Mouse (Mus musculus): ENCODE results near the gene Ifnlr1. TPM values are rescaled to one million over a fixed set of nuclear protein-coding genes. Genes with fewer than 3 reads are reported as not detected.

Gene Ifnlr1
- polyA plus RNA-seq, 1 experiment from 2014 or later = 0.24 TPM

DNA sequence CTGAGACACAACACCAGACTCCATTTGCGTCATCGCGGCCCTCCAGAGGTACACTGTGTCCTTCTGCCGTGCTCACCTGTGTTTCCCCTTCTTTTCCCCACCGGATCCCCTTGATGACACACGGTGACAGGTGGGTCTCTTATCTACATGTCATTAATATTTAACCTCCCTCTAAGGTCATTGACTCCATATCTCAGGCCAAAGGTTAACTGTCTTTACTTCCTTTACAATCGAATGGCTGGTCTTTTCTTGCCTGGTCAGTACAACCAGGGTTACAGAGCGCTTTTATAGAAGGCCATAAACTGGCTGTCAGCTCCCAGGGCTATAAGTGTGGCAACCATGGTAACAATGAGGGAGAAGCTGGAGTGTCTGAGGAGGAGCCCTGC, 66.7 kb downstream of the Ifnlr1 start:
- Histone ChIP-seq H3K4me1 (no peaks in the 10 kb centered on the region), H3K36me3 (no peaks in the 10 kb centered on the region), H3K4me2 (replicated peaks) (no peak overlapping the region), H3K9me3 (0 out of 2 replicates have a peak, but pooled peaks cover 2% of the 10 kb centered on the region), H3K27me3 (no peaks in the 10 kb centered on the region), H3K9ac (replicated peaks) (no peak overlapping the region), H3K4me3 (no peak overlapping the region), H3K27ac (replicated peaks) (no peak overlapping the region)
- 92% methylated on average over 8 of the region's 8 CpGs for WGBS
- ATAC-seq (replicated peaks) = no peak

Other genes starting within 250 kb of the Ifnlr1 start
- 0.18 TPM in 1 of 2 replicates, not detected in the other for gene Stpg1, start 191.5 kb upstream of the Ifnlr1 start, polyA plus RNA-seq (2015; fragmentation: Nextera tagmentation; extraction: Ambion mirVana)
- gene Nipal3, start 191.2 kb upstream of the Ifnlr1 start, polyA plus RNA-seq (2015; fragmentation: Nextera tagmentation; extraction: Ambion mirVana) = 4.3 and 6.6 TPM in 2 replicates
- 0.53 and 0.69 TPM in 2 replicates for gene Grhl3, start 112.7 kb upstream of the Ifnlr1 start, polyA plus RNA-seq (2015; fragmentation: Nextera tagmentation; extraction: Ambion mirVana)
- not detected in 2 replicates for gene Il22ra1, start 41.9 kb downstream of the Ifnlr1 start, polyA plus RNA-seq (2015; fragmentation: Nextera tagmentation; extraction: Ambion mirVana)
- 0.09 and 0.36 TPM in 2 replicates for gene Myom3, start 73.4 kb downstream of the Ifnlr1 start, polyA plus RNA-seq (2015; fragmentation: Nextera tagmentation; extraction: Ambion mirVana)
- 257 and 272 TPM in 2 replicates for gene Srsf10, start 169.5 kb downstream of the Ifnlr1 start, polyA plus RNA-seq (2015; fragmentation: Nextera tagmentation; extraction: Ambion mirVana)
- gene Pnrc2, start 187.6 kb downstream of the Ifnlr1 start, polyA plus RNA-seq (2015; fragmentation: Nextera tagmentation; extraction: Ambion mirVana) = 131 and 134 TPM in 2 replicates
- gene Cnr2, start 209.1 kb downstream of the Ifnlr1 start, polyA plus RNA-seq (2015; fragmentation: Nextera tagmentation; extraction: Ambion mirVana) = 0.08 and 0.13 TPM in 2 replicates
- 50.9 and 56.7 TPM in 2 replicates for gene Fuca1, start 234.4 kb downstream of the Ifnlr1 start, polyA plus RNA-seq (2015; fragmentation: Nextera tagmentation; extraction: Ambion mirVana)